Mouse (Mus musculus): ENCODE measurements at regions not wholly inside any gene's neighbourhood (a gene's known extent, or its start where the extent isn't known, plus 50 kb on each side); places are given as distances from the start of the nearest gene placed in this dataset.

DNA sequence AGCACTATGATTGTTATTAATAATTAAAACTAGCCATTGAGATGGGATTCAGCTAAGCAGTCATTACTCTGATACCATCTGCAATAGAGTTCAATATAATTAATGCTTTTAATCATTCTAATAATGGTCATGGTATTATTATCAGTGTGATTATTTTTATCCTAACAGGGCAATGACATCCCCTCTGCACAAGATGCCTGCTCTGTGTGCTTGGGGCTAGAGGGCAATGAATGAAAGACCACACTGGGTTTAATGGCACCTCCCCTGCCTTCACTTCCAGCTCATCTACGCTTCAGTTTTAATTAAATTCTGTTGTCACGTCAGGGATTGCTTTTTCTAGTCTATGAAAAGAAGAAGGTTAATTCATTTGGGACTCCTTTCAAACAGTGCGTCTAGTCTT is 139.1 kb upstream of the Gm11096 start:
- TF ChIP-seq CTCF (IDR thresholded peaks at IDR 0.05; ENCODE audit: borderline replicate concordance, insufficient read depth, low read depth, low read length) (no peak), POLR2A (IDR thresholded peaks at IDR 0.05; ENCODE audit: borderline replicate concordance, insufficient read depth, low read length) (no peak)

Data from cerebellum, adult 2 months (tissue).